Mouse (Mus musculus) forebrain, postnatal 0 days (tissue): ENCODE measurements at regions not wholly inside any gene's neighbourhood (a gene's known extent, or its start where the extent isn't known, plus 50 kb on each side); places are given as distances from the start of the nearest gene placed in this dataset.

Experiments
- ATAC-seq: fragments of 200-750 bp; cut with Nextera tagmentation; 2 replicates; pipeline ENCODE4 v1.8.0; 2017; ENCODE audit warnings: mild to moderate bottlenecking, moderate library complexity
- DNase-seq: peaks from one replicate; pipeline ENCODE4 v3.0.0-alpha.2; 2015
- H3K27ac ChIP-seq: fragments of 300-500 bp; sonication (generic); 2 replicates; pipeline ENCODE4 v1.5.1; 2014; ENCODE audit warnings: low read depth, mild to moderate bottlenecking, antibody characterized with exemption, low read length, moderate library complexity, mixed read lengths
- H3K27me3 ChIP-seq: fragments of 300-500 bp; sonication (generic); 2 replicates; pipeline ENCODE4 v1.6.1; 2014; ENCODE audit warnings: mild to moderate bottlenecking, low read length, mixed read lengths; ENCODE audit not compliant: insufficient read depth
- H3K36me3 ChIP-seq: fragments of 300-500 bp; sonication (generic); 2 replicates; pipeline ENCODE4 v1.6.1; 2014; ENCODE audit warnings: mild to moderate bottlenecking, moderate library complexity; ENCODE audit not compliant: insufficient read depth
- H3K4me1 ChIP-seq: fragments of 300-500 bp; sonication (generic); 2 replicates; pipeline ENCODE4 v1.6.1; 2014; ENCODE audit warnings: antibody characterized with exemption; ENCODE audit not compliant: insufficient read depth
- H3K4me2 ChIP-seq: fragments of 300-500 bp; sonication (generic); 2 replicates; pipeline ENCODE4 v1.6.1; 2014; ENCODE audit warnings: low read depth, mild to moderate bottlenecking, moderate library complexity
- H3K4me3 ChIP-seq: fragments of 300-500 bp; sonication (generic); 2 replicates; pipeline ENCODE4 v1.5.1; 2014; ENCODE audit warnings: low read depth, low read length, mixed read lengths
- H3K9ac ChIP-seq: fragments of 300-500 bp; sonication (generic); 2 replicates; pipeline ENCODE4 v1.6.1; 2014; ENCODE audit warnings: mild to moderate bottlenecking
- H3K9me3 ChIP-seq: fragments of 300-500 bp; sonication (generic); 2 replicates; pipeline ENCODE4 v1.6.1; 2016; ENCODE audit warnings: low read length
- CTCF ChIP-seq: sonication (generic); IDR thresholded peaks from 2 replicates; pipeline ENCODE4 v1.5.1; 2016; ENCODE audit warnings: antibody characterized with exemption, control low read depth, low read depth
- WGBS: fragments of 180-500 bp; shearing (Covaris S2); extraction: QIAGEN DNeasy Blood & Tissue Kit; methylation state at CpG from one replicate; pipeline ENCODE4 v1.1.7; 2014; 5-methylcytosine and 5-hydroxymethylcytosine counted together

- H3K4me2 ChIP-seq = no peak overlapping the region
- no peaks in the 10 kb centered on the region for H3K4me1 ChIP-seq
- no peak for TF ChIP-seq CTCF
- H3K27ac ChIP-seq = no peak overlapping the region
- DNase-seq (no peak), ATAC-seq (no peak)
- H3K9me3 ChIP-seq = no peaks in the 10 kb centered on the region
- H3K9ac ChIP-seq = no peak overlapping the region
- H3K4me3 ChIP-seq = no peak overlapping the region
- WGBS = 84% methylated on average over 4 of the region's 4 CpGs
- H3K27me3 ChIP-seq = no peaks in the 10 kb centered on the region
- H3K36me3 ChIP-seq = no peaks in the 10 kb centered on the region
Observed at GRCm38 (mm10) chr15:4206371-4206770, 168.9 kb upstream of the Plcxd3 start.

DNA sequence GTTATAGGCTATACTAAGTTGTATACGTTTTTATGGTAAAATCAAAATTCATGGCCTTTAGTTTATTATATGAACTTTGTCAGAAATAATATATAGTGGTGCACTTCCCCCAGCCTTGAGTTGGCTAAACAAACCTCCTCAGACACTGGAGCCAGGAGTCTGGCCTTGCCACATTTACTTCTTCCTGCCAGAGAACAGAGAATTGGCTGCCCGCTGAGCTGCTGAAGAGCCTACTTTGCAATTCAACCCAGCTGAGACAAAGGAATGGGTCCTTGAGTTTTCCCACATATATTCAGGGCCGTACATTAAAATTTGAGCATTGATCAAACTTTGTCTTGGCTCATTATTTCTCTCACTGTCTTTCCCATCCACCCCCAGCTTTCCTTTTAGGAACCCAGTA lies 161.9 kb upstream of the Plcxd3 start:
- no peaks in the 10 kb centered on the region for H3K27me3 ChIP-seq
- H3K4me3 ChIP-seq = no peak overlapping the region
- ATAC-seq (no peak), DNase-seq (no peak)
- no peak overlapping the region for H3K9ac ChIP-seq
- no peak overlapping the region for H3K27ac ChIP-seq
- H3K4me1 ChIP-seq = no peaks in the 10 kb centered on the region
- no peak overlapping the region for H3K4me2 ChIP-seq
- TF ChIP-seq CTCF = no peak
- H3K36me3 ChIP-seq = no peaks in the 10 kb centered on the region
- H3K9me3 ChIP-seq = no peaks in the 10 kb centered on the region
- WGBS = 62% methylated on average over 3 of the region's 3 CpGs

DNA sequence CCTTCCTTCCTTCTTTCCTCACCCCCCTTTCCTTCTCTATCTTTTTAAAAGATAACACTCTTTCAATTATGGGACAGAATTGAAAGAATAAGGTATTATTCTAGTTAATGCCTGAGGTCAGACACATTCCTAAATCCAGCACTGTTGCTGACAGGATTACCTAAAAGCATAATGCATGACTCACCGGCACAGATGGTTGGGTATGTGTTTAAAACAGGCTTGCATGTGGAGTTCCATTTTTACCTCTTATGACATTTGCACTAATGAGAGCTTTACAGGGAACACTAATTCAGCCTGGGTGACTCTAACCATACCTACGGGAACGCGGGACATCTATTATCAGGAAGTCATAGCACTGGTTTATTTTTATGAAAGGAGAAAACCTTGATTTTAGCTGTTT lies 156.2 kb upstream of the Plcxd3 start:
- 90% methylated on average over 4 of the region's 4 CpGs for WGBS
- ATAC-seq = no peak

DNA sequence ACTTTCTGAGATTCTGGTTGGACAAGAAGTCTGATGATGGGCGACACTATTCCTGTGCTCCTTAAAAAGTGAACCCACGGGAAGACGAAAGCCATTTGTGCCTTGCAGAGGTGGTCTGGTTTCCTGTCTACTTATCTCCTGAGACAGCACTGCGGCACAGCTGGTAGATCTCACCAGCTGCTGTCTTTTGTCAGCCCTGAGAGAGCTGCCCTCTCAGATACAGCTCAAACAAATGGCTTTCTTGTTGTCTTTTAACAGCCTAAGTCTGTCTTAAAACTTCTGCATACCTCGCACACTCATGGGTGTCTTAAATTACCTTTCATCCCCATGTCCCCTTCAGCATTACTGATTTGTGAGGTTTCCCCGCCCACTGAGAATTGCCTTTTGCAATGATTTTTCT lies 147.2 kb upstream of the Plcxd3 start:
- no peak for DNase-seq
- Histone ChIP-seq H3K9ac (no peak overlapping the region), H3K4me3 (no peak overlapping the region), H3K27ac (no peak overlapping the region), H3K4me2 (no peak overlapping the region), H3K4me1 (no peaks in the 10 kb centered on the region), H3K27me3 (no peaks in the 10 kb centered on the region), H3K9me3 (no peaks in the 10 kb centered on the region), H3K36me3 (no peaks in the 10 kb centered on the region)
- ATAC-seq = no peak
- 80% methylated on average over 6 of the region's 6 CpGs for WGBS
- TF ChIP-seq CTCF = no peak

More for the DNA sequence above, 156.2 kb upstream of the Plcxd3 start:
- H3K9me3 ChIP-seq = no peaks in the 10 kb centered on the region
- no peaks in the 10 kb centered on the region for H3K4me1 ChIP-seq
- H3K4me2 ChIP-seq = no peak overlapping the region
- H3K36me3 ChIP-seq = no peaks in the 10 kb centered on the region
- H3K27ac ChIP-seq = no peak overlapping the region
- no peaks in the 10 kb centered on the region for H3K27me3 ChIP-seq
- H3K4me3 ChIP-seq = no peak overlapping the region
- no peak overlapping the region for H3K9ac ChIP-seq
- DNase-seq = no peak
- no peak for TF ChIP-seq CTCF

- Histone ChIP-seq H3K27me3 (no peaks in the 10 kb centered on the region), H3K4me3 (no peak overlapping the region), H3K27ac (no peak overlapping the region), H3K4me1 (no peaks in the 10 kb centered on the region), H3K9me3 (no peaks in the 10 kb centered on the region), H3K9ac (no peak overlapping the region), H3K36me3 (no peaks in the 10 kb centered on the region), H3K4me2 (no peak overlapping the region)
- 50% methylated on average over 2 of the region's 2 CpGs for WGBS
- ATAC-seq (no peak), DNase-seq (no peak)
- TF ChIP-seq CTCF = no peak
Observed at GRCm38 (mm10) chr15:4240649-4241048, 134.6 kb upstream of the Plcxd3 start.

- Histone ChIP-seq H3K4me2 (no peak overlapping the region), H3K27ac (no peak overlapping the region), H3K9me3 (no peaks in the 10 kb centered on the region), H3K4me3 (no peak overlapping the region), H3K9ac (no peak overlapping the region), H3K27me3 (no peaks in the 10 kb centered on the region), H3K36me3 (no peaks in the 10 kb centered on the region), H3K4me1 (no peaks in the 10 kb centered on the region)
- no peak for TF ChIP-seq CTCF
- no peak for DNase-seq
- ATAC-seq = no peak
- WGBS = 83% methylated on average over 1 of the region's 1 CpGs
Observed at GRCm38 (mm10) chr15:4247637-4248136, 127.6 kb upstream of the Plcxd3 start.

DNA sequence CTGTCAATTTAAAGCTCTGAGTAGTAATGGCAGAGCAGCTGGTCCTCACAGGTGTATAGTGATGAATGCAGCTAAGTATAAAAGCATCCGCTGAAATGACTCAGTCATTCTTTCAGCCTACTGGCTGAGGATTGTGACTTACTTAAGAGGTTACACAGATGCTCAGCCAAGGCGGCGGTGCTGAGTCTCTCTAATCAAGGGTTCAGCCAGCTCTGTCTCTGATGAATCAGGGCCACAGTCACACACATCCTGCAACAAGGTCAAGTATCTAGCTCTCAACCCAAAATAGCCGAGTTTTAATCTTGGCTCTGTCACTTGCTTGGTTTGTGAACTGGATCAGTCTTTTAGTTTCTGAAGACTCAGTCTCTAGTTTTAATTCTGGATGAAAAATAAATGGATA lies 110.7 kb upstream of the Plcxd3 start:
- no peak for TF ChIP-seq CTCF
- H3K9me3 ChIP-seq = no peaks in the 10 kb centered on the region

GRCm38 (mm10) chr15:4269835-4270234 lies 105.5 kb upstream of the Plcxd3 start:
- H3K4me2 ChIP-seq = no peak overlapping the region
- H3K27me3 ChIP-seq = no peaks in the 10 kb centered on the region
- H3K9ac ChIP-seq = no peak overlapping the region
- TF ChIP-seq CTCF = no peak
- 98% methylated on average over 2 of the region's 2 CpGs for WGBS
- no peak overlapping the region for H3K4me3 ChIP-seq
- H3K4me1 ChIP-seq = no peaks in the 10 kb centered on the region
- H3K36me3 ChIP-seq = no peaks in the 10 kb centered on the region
- no peaks in the 10 kb centered on the region for H3K9me3 ChIP-seq
- DNase-seq = no peak
- ATAC-seq = no peak
- H3K27ac ChIP-seq = no peak overlapping the region

More for the DNA sequence above, 110.7 kb upstream of the Plcxd3 start:
- 88% methylated on average over 4 of the region's 4 CpGs for WGBS
- Histone ChIP-seq H3K27me3 (no peaks in the 10 kb centered on the region), H3K27ac (no peak overlapping the region), H3K4me2 (no peak overlapping the region), H3K36me3 (no peaks in the 10 kb centered on the region), H3K9ac (no peak overlapping the region), H3K4me1 (no peaks in the 10 kb centered on the region), H3K4me3 (no peak overlapping the region)
- no peak for DNase-seq
- no peak for ATAC-seq
